Mouse (Mus musculus): Measurements from ENCODE around the gene Tspan12. TPM values are rescaled to one million over a fixed set of nuclear protein-coding genes. Genes with fewer than 3 reads are reported as not detected.

Gene Tspan12
- polyA plus RNA-seq (2012; rRNA removed), result 19.6 and 21.8 TPM in 2 replicates

DNA sequence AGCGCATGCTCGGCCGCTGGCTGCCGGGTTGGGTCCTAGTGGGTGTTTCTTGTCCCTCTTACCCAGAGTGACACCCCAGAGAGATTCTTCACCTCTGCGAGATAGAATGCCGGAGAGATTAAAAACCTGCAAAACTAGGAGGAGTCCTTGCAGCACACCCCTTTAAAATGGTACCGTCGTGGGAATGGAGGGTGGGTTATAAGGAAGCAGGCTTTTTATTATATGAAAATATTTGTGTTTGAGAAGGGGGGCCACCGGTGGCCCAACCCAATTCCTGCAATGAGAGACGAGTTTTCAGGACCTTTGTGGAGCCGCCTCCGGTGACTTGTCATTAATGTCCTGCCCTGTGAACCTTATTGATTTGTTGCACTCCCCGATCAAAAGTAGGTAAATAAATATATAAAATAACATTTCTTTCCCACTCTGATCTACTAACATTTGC is at the start of gene Tspan12:
TSS of gene Tspan12 (minus strand) at position 172 of the 442 bp plus-strand sequence.

Other genes with a start within 250 kb of the Tspan12 start
- gene Ing3, start 97.1 kb upstream of the Tspan12 start, polyA plus RNA-seq (2012; rRNA removed), result 5.5 and 5.8 TPM in 2 replicates
- gene Cped1, start 133.4 kb upstream of the Tspan12 start, polyA plus RNA-seq (2012; rRNA removed), result 5.8 and 6.4 TPM in 2 replicates

Measured in liver, embryonic 18 days (tissue).